Mouse (Mus musculus): Measurements from ENCODE around the gene A630095N17Rik. TPM values are rescaled to one million over a fixed set of nuclear protein-coding genes. Genes with fewer than 3 reads are reported as not detected.

Gene A630095N17Rik
- polyA plus RNA-seq, 1 experiment from 2014 or later = not detected

- Histone ChIP-seq H3K27ac (ENCODE audit: low read length) (peak overlapping the region; percentile 94), H3K36me3 (ENCODE audit: insufficient read depth, low read length) (peaks cover 18% of the 10 kb centered on the region; the same call in 1 of the 2 replicates), H3K9ac (replicated peaks; ENCODE audit: low read depth) (peak overlapping the region; percentile 96), H3K4me1 (ENCODE audit: insufficient read depth, low read depth, low read length) (peaks cover 10% of the 10 kb centered on the region; the same call in 1 of the 2 replicates), H3K9me3 (ENCODE audit: low read length) (no peaks in the 10 kb centered on the region), H3K4me3 (ENCODE audit: low read depth, low read length) (peak overlapping the region; percentile 88), H3K27me3 (replicated peaks; ENCODE audit: insufficient read depth, low read length) (no peaks in the 10 kb centered on the region), H3K4me2 (replicated peaks; ENCODE audit: low read depth, low read length) (peak overlapping the region; percentile 67)
- WGBS = 0% methylated on average over 19 of the region's 19 CpGs
- DNase-seq (ENCODE audit: low spot score) (peak; percentile 79), ATAC-seq (peak; percentile 62)
- TF ChIP-seq CTCF (IDR thresholded peaks at IDR 0.05) = no peak
- TF ChIP-seq EP300 (IDR thresholded peaks at IDR 0.05) = no peak
These were observed 39.5 kb downstream of the A630095N17Rik start for GRCm38 (mm10) chr1:75192452-75192851.

GRCm38 (mm10) chr1:75191622-75192402 is 40.1 kb downstream of the A630095N17Rik start, which contains the start of the genes Ankzf1 and Atg9a:
Gene Ankzf1, plus strand, starts transcription at chr1:75192151.
Gene Atg9a, minus strand, starts transcription at chr1:75192196.
- no peaks in the 10 kb centered on the region for H3K27me3 ChIP-seq (replicated peaks; ENCODE audit: insufficient read depth, low read length)
- 1% methylated on average over 55 of the region's 56 CpGs for WGBS
- no peaks in the 10 kb centered on the region for H3K9me3 ChIP-seq (ENCODE audit: low read length)
- ATAC-seq = peak; percentile 99
- DNase-seq (ENCODE audit: low spot score) = peak; percentile 100
- peak within 1 kb of the TSS; percentile 94 for H3K27ac ChIP-seq (ENCODE audit: low read length)
- peak within 1 kb of the TSS; percentile 88 for H3K4me3 ChIP-seq (ENCODE audit: low read depth, low read length)
- H3K9ac ChIP-seq (replicated peaks; ENCODE audit: low read depth) = peak within 1 kb of the TSS; percentile 96
- H3K4me1 ChIP-seq (ENCODE audit: insufficient read depth, low read depth, low read length) = peaks cover 10% of the 10 kb centered on the region; the same call in 1 of the 2 replicates
- peak; percentile 53; the same call in 1 of the 2 replicates for TF ChIP-seq EP300 (IDR thresholded peaks at IDR 0.05)
- TF ChIP-seq CTCF (IDR thresholded peaks at IDR 0.05) = peak; percentile 17; the same call in 1 of the 2 replicates
- H3K4me2 ChIP-seq (replicated peaks; ENCODE audit: low read depth, low read length) = peak within 1 kb of the TSS; percentile 67
- peaks cover 13% of the 10 kb centered on the region; the same call in 1 of the 2 replicates for H3K36me3 ChIP-seq (ENCODE audit: insufficient read depth, low read length)

- WGBS = 41% methylated on average over 5 of the region's 5 CpGs
- Histone ChIP-seq H3K36me3 (ENCODE audit: insufficient read depth, low read length) (peaks cover 7% of the 10 kb centered on the region; the same call in 1 of the 2 replicates), H3K4me1 (ENCODE audit: insufficient read depth, low read depth, low read length) (peaks cover 10% of the 10 kb centered on the region; the same call in 1 of the 2 replicates), H3K27ac (ENCODE audit: low read length) (peak overlapping the region; percentile 94), H3K9me3 (ENCODE audit: low read length) (no peaks in the 10 kb centered on the region), H3K27me3 (replicated peaks; ENCODE audit: insufficient read depth, low read length) (no peaks in the 10 kb centered on the region), H3K4me2 (replicated peaks; ENCODE audit: low read depth, low read length) (peak overlapping the region; percentile 67), H3K9ac (replicated peaks; ENCODE audit: low read depth) (peak overlapping the region; percentile 96), H3K4me3 (ENCODE audit: low read depth, low read length) (peak overlapping the region; percentile 88)
- no peak; the same call in 1 of the 2 replicates for ATAC-seq
- TF ChIP-seq EP300 (IDR thresholded peaks at IDR 0.05) (no peak), CTCF (IDR thresholded peaks at IDR 0.05) (no peak)
- no peak for DNase-seq (ENCODE audit: low spot score)
These were observed 40.7 kb downstream of the A630095N17Rik start for GRCm38 (mm10) chr1:75191258-75191621.

- H3K9ac ChIP-seq (replicated peaks; ENCODE audit: low read depth) = peak overlapping the region; percentile 96; the same call in 1 of the 2 replicates
- ATAC-seq = no peak
- 26% methylated on average over 2 of the region's 2 CpGs for WGBS
- no peaks in the 10 kb centered on the region for H3K27me3 ChIP-seq (replicated peaks; ENCODE audit: insufficient read depth, low read length)
- no peak for DNase-seq (ENCODE audit: low spot score)
- no peak overlapping the region; the same call in 1 of the 2 replicates for H3K27ac ChIP-seq (ENCODE audit: low read length)
- TF ChIP-seq CTCF (IDR thresholded peaks at IDR 0.05) (no peak), EP300 (IDR thresholded peaks at IDR 0.05) (no peak)
- H3K4me1 ChIP-seq (ENCODE audit: insufficient read depth, low read depth, low read length) = peaks cover 10% of the 10 kb centered on the region; the same call in 1 of the 2 replicates
- H3K9me3 ChIP-seq (ENCODE audit: low read length) = no peaks in the 10 kb centered on the region
- H3K4me3 ChIP-seq (ENCODE audit: low read depth, low read length) = no peak overlapping the region
- peaks cover 7% of the 10 kb centered on the region for H3K36me3 ChIP-seq (ENCODE audit: insufficient read depth, low read length)
- peak overlapping the region; percentile 67; the same call in 1 of the 2 replicates for H3K4me2 ChIP-seq (replicated peaks; ENCODE audit: low read depth, low read length)
These were observed 41.3 kb downstream of the A630095N17Rik start for GRCm38 (mm10) chr1:75190577-75190976.

- Histone ChIP-seq H3K27me3 (replicated peaks; ENCODE audit: insufficient read depth, low read length) (no peaks in the 10 kb centered on the region), H3K27ac (ENCODE audit: low read length) (no peak overlapping the region), H3K9ac (replicated peaks; ENCODE audit: low read depth) (no peak overlapping the region), H3K9me3 (ENCODE audit: low read length) (no peaks in the 10 kb centered on the region), H3K4me1 (ENCODE audit: insufficient read depth, low read depth, low read length) (peaks cover 10% of the 10 kb centered on the region; the same call in 1 of the 2 replicates), H3K4me3 (ENCODE audit: low read depth, low read length) (no peak overlapping the region), H3K4me2 (replicated peaks; ENCODE audit: low read depth, low read length) (no peak overlapping the region), H3K36me3 (ENCODE audit: insufficient read depth, low read length) (peaks cover 28% of the 10 kb centered on the region)
- DNase-seq (ENCODE audit: low spot score) = peak; percentile 16
- WGBS = 79% methylated on average over 2 of the region's 2 CpGs
- no peak for ATAC-seq
- TF ChIP-seq EP300 (IDR thresholded peaks at IDR 0.05) (no peak), CTCF (IDR thresholded peaks at IDR 0.05) (no peak)
These were observed 43.9 kb downstream of the A630095N17Rik start for GRCm38 (mm10) chr1:75187914-75188483.

GRCm38 (mm10) chr1:75187126-75187525 is 44.8 kb downstream of the A630095N17Rik start:
- Histone ChIP-seq H3K9me3 (ENCODE audit: low read length) (no peaks in the 10 kb centered on the region), H3K27ac (ENCODE audit: low read length) (no peak overlapping the region), H3K9ac (replicated peaks; ENCODE audit: low read depth) (no peak overlapping the region), H3K4me1 (ENCODE audit: insufficient read depth, low read depth, low read length) (peaks cover 10% of the 10 kb centered on the region; the same call in 1 of the 2 replicates), H3K36me3 (ENCODE audit: insufficient read depth, low read length) (peaks cover 32% of the 10 kb centered on the region), H3K4me2 (replicated peaks; ENCODE audit: low read depth, low read length) (no peak overlapping the region), H3K4me3 (ENCODE audit: low read depth, low read length) (no peak overlapping the region), H3K27me3 (replicated peaks; ENCODE audit: insufficient read depth, low read length) (no peaks in the 10 kb centered on the region)
- DNase-seq (ENCODE audit: low spot score) (peak; percentile 17), ATAC-seq (no peak)
- TF ChIP-seq CTCF (IDR thresholded peaks at IDR 0.05) (no peak), EP300 (IDR thresholded peaks at IDR 0.05) (no peak)
